Mouse (Mus musculus) heart, adult 2 months (tissue): Measurements from ENCODE around the gene Slc11a1.

Experiments
- EP300 ChIP-seq: fragments of 200-500 bp; IDR thresholded peaks from 2 replicates; pipeline ENCODE4 v1.6.1; 2011; ENCODE audit warnings: low read depth, low read length, control low read depth; ENCODE audit not compliant: insufficient read depth
- POLR2A ChIP-seq: fragments of 200-500 bp; IDR thresholded peaks from 2 replicates; pipeline ENCODE4 v1.6.1; 2011; ENCODE audit warnings: mild to moderate bottlenecking, low read depth, low read length, control low read depth; ENCODE audit not compliant: insufficient read depth

GRCm38 (mm10) chr1:74341898-74342297 is 33.1 kb upstream of the Slc11a1 start:
- TF ChIP-seq EP300 (no peak), POLR2A (no peak)
